Mouse (Mus musculus) heart, postnatal 0 days (tissue): ENCODE measurements around the gene Map7.

Experiments
- CTCF ChIP-seq: IDR thresholded peaks from 2 replicates; pipeline ENCODE4 v1.5.1; 2016; ENCODE audit warnings: antibody characterized with exemption, control low read depth, low read depth
- EP300 ChIP-seq: IDR thresholded peaks from 2 replicates; pipeline ENCODE4 v1.6.1; 2016; ENCODE audit warnings: antibody characterized with exemption, low read depth

GRCm38 (mm10) chr10:20206966-20207365 lies 58.7 kb downstream of the Map7 start:
- no peak for TF ChIP-seq CTCF
- no peak for TF ChIP-seq EP300
